Mouse (Mus musculus): Measurements from ENCODE around the gene AB124611.
"Not testable (repeated sequence)": the region's sequence is repeated elsewhere in the genome, so short reads cannot be mapped to it uniquely, and the experiment has no call there.

The AB124611 gene

DNA sequence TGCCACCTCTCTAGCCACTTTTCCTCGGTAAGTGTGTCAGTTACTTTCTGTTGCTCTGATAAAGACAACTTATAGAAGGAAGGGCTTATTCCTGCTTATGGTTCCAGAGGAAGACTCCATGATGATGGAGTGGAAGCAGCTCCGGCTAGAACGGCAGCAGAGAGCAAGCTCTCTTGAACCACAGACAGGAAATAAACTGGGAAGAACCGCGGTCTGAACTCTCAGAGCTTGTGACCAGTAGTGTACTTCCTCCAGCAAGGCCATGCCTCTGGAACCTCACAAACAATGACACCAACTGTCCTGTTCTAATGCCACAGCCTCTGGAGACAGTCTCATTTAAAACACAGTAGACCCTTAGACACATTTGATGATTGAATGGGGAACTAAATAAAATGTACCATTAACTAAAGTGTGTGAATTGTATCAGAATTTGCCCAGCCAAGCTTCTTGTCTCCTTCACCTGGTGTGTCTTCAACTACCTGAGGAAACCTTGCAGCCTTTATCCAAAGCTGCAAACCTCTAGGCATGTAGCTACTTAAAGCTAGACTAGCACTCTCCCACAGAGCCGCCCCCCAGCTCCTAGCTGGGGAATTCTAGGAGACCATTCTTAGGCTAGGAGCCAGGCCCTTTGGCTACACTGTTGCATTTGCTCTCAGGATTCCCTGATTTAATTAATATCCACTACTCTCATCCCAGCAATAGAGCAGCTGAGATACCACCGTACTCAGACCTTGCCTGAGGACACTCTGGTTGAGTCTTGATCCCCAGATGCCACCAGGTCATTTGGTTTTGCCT lies 637 bp upstream of the AB124611 start:
- DNase-seq = peak; percentile 94

DNA sequence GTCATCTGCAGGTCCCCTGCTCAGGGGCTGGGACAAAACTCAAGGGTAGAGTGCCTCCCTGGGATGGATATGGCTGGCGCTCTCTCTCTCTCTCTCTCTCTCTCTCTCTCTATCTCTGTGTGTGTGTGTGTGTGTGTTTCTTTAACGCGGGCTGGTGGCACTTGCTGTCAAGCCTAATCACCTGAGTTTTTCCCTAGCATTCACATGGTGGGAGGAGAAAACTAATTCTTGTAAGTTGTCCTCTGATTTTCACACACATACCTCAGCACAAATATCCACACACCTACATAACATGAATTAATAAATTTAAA lies 613 bp downstream of the AB124611 start:
- DNase-seq = no peak

DNA sequence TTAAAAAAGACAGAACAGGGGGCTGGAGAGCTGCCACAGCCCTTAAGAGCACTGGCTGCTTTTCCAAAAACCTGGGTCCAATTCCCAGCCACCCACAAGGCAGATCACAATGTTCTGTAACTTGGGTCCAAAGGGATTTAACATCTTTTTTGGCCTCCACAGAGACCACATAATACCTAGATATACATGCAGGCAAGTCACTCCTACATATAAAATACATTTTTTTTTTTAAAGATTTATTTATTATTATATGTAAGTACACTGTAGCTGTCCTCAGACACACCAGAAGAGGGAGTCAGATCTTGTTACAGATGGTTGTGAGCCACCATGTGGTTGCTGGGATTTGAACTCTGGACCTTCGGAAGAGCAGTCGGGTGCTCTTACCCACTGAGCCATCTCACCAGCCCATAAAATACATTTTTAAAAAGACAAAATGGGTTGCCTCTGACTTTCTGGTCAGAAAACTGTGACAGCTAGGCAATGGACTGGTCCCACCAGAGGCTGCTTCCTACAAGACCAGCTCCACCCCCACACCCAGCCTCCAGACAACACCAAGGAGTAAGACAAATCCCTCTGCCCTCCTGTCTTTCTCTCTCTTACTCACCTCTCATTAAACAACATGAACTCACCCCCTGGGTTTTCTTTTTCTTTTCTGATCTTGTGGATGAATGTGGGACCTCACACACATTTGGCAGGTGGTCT lies 1.3 kb downstream of the AB124611 start:
- DNase-seq = no peak

DNA sequence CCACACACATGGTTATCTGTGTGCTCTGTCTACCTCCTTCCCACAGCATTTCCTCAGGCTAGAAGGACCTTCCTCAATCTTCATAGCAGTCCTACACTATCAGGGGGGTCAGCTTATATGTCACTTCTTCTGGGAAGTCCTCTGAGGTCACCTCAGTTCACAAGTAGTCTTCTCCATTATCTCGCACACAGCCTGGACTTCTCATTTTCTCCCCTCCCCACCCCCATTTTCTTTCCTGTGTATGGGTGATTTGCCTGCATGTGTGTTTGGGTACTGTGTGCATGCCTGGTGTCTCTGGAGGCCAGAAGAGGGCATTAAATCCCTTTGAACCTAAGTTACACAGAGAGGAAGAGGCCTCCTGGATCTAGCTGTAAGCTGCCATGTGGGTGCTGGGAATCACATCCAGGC lies 1.9 kb downstream of the AB124611 start:
- no peak for DNase-seq

DNA sequence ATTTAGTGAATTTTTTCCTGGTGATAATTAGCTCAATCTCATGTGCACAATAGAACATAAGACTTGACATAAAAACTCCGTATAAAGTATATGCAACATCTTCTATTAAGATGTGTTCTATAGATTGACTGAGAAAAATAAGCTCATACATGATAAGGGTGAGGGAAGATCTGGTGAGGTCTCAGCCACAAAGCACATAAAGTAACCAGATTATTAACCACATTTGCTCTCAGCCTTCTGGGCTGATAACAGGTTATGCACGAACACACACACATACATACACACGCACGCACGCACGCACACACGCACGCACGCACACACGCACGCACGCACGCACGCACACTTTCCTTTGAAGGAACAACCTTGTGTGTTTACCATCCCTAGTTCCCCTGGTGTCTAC lies 10.5 kb downstream of the AB124611 start:
- no peak for DNase-seq

DNA sequence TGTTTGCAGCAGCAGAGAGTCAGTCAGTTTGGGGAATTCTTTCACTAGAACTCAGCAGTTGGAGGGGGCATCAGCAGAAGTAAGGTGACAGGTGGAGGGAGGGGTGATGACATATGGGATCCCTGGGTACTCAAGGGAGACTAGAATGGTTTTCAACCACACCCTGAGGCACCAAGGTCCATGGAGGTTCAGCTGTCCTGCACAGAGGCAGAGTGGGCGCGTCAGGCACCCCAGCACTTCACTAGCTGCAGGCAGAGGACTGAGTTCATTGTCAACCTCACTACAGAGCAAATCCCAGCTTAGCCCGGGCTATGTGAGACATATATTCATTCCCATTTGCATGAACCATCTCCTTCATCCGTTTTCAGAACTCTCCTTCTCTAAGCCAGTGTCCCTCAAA lies 11.0 kb downstream of the AB124611 start:
- no peak for DNase-seq

DNA sequence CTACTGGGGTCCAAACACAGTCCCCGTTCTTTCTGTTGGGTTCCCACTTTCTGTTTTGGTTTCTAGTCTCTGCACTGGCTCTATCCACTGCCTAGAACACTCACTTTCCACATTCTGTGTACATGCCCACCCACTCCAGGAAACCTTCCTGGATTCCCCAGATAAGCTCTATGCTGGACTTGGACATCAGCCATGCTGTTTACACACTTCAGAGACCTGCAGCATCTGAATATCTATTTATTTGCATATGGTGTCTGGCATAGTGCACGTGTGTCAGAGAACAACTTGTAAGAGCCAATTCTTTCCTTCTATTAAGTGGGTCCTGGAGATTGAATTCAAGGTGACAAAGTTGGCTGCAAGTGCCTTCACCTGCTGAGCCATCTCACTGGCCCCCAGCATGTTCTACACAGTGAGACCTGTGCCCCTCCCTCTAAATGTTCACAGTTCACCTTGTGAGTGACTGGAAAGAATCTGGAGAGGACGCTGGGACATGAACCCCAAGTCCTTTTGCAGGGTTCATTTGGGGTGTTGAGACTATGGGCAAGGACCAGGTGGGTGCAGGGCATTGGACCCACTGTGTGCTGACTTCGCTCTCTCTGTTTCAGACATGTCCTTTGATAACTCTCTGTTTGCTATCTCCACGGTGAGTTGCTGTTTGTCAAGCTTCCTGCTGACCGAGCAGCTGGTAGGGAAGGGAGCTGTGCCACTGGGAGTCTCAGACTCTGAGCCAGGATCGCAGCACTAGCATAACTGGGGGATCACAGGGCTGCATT lies 14.2 kb downstream of the AB124611 start:
- no peak for DNase-seq

DNA sequence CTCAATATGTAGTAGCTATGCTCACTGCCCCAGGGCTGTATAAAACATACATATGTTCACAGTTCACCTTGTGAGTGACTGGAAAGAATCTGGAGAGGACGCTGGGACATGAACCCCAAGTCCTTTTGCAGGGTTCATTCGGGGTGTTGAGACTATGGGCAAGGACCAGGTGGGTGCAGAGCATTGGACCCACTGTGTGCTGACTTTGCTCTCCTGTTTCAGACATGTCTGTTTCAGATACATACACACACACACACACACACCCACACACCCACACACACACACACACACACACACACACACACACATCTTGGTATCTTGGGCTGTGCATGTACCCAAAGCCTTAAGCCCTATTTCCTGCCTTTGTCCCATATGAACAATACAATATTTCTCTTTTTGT lies 16.0 kb downstream of the AB124611 start:
- DNase-seq = not testable (repeated sequence)

DNA sequence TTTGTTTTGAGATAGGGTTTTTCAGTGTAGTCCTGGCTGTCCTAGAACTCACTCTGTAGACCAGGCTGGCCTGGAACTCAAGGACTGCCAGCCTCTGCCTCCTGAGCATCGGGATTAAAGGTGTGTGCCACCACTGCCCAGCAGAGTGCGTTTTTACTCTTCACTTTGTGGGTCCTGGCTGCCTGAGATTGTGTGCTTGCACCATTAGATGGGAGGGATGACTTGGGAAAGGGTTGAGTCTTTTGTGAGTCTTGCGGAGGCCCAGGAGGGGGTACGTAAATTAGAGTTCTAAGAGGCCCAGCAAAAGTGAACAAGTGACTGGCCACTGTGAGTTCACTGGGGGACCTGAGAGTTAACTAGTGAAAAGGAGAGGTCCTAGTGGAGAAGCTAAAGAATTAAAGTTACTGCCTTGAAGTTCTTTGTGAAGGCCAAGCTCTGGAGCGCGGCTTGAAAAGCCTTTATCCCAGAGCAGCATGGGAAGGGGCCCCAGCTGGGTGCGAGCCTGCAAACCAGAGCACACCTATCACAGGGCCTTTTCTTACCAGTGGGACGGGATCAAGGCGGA lies 19.5 kb downstream of the AB124611 start:
- peak; percentile 93 for DNase-seq

DNA sequence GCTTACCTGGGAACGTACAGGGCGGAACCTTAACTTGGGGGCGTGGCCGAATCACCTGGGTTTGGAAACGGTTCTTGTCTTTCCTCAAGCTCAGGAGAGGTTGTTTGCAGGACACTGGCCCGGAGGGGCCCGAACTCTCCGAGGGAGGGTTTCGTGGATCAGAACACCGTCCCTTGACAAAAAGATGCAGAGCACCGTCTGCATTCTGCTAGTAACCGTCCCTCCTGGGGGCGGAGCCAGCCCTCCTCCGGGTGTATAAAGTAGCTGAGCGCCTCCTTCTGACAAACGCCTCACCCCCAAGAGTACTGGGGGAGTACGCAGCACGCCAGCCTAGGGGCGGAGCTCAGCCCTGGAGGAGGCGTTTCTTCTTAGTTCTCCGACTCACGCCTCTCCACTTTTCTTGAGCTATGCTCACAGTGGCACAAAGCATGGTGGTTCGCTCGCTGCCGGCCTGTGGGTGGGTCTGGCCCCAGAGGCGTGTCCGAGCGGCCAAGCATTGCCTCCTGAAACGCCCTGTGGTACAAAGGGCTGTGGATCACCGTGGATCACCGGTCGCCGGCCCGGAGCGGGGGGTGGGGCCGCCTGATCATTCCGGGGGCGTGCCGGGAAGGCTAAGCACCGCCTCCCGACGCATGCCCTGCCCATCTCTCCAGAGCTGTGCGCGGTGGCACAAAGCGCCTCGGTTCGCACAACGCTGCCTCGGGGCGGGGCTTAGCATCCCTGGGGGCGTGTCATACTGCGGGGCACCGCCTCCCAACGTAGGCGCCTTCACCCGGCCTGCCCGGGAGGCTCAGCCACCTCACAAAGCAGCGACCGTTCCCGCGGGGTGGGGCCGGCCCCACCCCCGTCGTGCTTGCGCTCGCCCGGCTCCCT lies 20.2 kb downstream of the AB124611 start:
- peak; percentile 100 for DNase-seq

DNA sequence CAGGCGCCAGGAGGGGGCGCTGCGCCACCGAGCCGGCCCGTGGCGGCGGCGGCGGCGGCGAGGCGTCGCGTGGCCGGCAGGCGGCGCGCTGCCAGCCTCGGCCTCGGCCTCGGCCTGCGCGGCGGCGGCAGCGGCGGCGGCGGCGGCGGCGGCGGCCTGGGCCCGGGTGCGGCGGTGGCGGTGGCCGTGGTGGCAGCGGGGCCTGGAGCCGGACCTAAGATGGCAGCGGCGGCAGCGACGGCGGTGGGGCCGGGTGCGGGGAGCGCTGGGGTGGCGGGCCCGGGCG lies 20.8 kb downstream of the AB124611 start, which contains the start of gene Carm1:
TSS of gene Carm1 (plus strand) at position 106 of the 286 bp plus-strand sequence.
- no peak for DNase-seq

DNA sequence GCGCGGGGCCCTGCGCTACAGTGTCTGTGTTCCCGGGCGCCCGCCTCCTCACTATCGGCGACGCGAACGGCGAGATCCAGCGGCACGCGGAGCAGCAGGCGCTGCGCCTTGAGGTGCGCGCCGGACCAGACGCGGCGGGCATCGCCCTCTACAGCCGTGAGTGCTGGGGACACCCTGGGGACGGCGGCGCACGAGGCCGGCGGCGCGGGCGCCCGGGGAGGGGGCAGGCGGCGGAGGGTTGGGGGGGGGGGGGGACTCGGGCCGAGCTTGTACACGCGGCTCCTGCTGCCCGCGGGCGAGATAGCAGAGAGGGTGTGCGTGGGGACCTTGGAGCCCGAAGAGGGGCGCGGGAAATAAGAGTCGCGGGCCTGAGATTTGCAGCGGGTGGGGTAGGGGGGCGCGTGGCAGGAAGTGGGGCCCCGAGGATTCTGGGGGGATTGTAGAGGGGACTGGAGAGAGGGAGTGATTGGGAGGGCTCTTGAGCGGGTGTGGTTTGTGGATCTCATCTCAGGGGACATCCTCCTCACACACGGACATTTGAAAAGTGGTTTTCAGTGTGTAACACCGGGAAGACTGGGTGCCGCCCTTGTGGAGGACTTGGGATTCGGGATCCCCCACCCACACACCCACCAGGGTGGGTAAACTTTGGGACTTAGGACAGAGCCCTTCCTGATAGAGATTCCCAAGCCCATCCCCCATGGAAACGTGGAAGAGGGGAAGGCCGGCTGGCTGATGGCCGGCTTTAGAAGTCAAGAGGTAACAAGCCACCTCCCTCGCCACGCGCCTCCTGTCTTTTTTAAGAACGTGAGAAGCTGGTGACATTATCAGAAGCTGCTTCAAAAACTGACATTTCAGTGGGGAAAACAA lies 21.3 kb downstream of the AB124611 start:
- peak; percentile 97 for DNase-seq

DNA sequence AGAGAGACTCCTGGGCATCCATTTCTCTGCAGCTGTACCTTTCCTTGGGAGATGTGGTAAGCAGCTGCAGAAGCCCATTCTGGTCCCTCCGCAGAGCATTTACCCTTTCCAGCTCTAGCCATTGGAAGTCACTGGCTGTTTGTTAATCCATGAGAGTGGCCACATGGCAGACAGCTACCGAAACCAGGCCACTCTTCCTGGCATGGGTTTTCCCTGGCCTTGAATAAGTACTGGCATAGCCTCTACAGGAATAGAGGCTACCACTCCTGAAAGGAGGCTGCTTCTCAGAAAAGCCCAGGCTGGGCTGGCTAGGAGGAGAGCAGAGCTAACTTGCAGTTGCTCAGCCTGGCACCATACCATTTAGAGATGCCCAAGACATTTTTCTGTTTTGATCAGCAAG lies 25.1 kb downstream of the AB124611 start:
- no peak for DNase-seq

DNA sequence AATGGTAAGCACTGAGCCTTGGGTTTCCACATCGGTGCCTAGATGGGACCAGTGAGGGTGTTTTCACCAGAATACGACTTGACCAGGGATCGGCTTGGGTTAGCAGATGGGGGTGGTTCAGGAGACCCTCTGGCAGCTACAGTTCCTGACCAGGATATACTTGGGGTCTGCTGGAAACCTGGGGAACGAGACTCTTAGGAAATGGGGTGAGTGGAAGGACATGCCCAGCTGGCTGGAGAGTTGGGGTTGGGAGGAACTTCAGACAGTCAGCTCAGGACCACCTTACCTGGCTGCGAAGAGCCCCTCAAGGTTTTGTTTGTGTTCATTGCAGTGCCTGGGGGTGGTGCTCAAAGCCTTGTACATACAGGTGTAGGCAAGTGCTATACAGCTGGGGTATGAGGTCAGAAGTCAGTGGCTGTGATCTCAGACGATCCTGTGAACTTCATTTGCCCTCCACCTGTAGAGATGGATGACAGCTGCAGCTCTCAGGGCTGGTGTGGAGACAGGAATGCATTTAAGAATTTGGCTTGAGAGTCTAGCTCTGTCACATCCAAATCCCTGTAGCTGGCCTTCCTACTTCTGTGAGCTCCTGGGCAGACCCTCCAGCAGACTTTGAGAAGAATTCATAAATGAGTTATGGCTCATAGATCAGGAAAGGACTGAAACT lies 27.8 kb downstream of the AB124611 start:
- no peak for DNase-seq

DNA sequence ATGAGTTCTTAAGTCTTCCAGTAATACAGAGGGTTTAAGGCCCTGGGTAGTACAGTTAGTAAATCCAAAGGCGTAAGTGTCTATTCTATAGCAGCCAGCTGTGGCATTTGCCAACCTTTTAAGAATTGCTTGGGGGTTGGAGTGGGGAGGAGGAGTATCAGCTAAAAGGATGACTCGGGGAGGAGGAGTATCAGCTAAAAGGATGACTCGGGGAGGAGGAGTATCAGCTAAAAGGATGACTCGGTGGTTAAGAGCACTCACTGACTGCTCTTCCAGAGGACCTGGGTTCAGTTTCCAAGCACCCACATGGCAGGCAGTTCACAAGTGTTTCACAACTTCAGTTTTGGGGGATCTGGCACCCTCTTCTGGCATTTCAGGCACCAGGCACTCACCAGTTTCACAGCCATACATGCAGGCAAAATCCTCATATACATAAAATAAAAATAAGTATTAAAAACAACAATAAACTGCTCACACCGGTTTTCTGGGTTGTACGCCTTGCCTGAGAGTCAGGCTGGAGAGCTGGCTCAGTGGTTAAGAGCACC lies 29.3 kb downstream of the AB124611 start:
- DNase-seq = no peak

DNA sequence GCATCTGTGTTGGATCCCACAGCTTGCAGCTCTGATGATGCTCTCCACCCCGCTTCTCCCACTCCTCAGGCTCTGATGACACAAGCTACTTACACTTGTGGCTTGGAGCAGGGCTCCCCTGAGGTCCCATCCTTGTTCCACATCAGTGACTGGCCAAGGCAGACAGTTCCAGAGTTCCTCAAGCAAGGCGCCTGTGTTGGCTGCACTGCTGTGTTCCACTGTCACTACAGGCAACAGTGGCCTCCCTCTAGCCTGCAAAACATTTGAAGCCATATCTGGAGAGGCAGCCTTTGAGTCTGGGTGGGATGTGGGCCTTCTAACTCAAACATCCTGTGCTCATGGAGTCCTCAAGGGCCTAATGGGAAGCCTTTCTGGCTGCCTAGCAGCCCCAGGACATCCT lies 31.0 kb downstream of the AB124611 start:
- no peak for DNase-seq

DNA sequence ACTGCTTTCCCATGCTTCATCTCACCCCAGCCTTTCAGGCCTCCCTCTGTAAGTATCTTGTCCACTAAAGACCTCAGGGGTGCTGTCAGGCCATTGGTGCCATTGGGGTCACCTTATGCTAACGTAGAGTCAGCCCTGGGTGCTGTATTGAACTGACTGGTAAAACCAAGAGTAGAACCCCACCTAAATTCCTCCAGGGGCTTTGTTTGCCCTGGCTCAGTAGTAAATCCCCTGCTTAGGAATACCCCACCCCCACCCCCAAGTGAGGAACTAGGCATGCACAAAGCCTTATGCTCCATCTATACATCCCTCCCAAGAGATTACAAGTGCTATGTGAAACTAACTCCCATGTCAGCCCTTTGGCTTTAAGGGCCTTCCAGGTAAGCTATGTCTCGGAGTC lies 31.6 kb downstream of the AB124611 start:
- DNase-seq = no peak

DNA sequence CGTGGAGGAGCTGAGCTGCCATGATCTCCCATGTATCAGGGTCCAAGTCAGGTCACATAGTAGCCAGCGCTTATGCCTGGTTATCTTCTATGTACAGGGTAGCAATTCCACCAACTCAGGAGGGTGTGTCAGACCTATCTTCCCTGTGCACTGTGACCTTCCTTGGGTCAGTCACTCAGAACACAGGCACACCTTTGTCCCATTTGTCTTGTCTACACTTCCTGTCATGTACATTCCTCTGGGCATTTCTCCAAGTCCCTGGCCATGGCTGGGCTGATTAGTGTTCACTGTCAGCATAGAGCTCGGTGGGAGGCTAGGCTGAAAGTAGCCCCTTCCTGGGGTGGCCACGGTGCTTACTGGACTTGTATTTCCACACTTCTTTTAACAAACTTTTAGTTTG lies 32.4 kb downstream of the AB124611 start:
- DNase-seq = no peak

DNA sequence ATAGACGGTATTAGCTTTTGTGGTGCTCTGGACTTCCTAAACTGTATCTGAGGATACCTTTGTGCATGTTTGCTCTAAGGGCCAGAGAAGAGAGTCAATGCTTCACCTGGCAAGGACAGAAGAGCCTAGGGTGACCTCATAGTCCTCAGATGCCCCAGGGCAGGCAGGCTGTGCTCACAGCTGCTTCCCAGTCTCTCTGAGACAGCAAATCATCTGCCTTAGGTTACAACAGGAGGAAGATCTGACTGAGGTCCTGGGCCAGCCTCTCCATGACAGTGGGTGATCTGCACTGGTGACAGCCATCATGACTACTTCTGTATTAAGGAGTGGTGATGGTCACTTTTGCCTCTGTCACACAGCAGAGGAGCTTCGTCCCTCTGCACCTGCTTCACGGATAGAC lies 33.2 kb downstream of the AB124611 start:
- no peak for DNase-seq

DNA sequence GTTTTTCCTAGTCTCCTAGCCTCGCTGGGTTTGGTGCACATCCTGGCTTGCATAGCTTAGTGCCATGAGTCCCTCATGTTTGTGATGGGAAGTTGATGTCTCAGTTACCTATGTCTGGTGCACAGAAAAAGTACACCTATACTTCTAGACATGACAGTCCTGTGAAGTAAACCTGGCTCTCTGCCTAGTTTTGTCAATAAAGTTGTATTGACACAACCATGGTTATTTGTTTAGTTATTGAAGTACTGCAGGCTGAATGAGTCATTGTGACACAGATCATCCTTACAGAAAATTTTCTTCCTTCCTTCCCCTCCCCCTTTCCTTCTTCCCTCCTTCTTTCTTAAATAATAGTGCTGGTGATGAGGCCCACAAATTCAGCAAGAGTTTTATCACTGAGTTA lies 38.4 kb downstream of the AB124611 start:
- no peak for DNase-seq

Data from heart, adult 11 months (tissue).